Mouse (Mus musculus) cortical plate, adult 2 months (tissue): Measurements from ENCODE around the gene Man2b2.

Source experiments
- CTCF ChIP-seq: fragments of 200-500 bp; IDR thresholded peaks from 2 replicates; pipeline ENCODE4 v1.5.1; 2011; ENCODE audit warnings: mild to moderate bottlenecking, control low read depth, low read length; ENCODE audit not compliant: insufficient read depth; ENCODE audit errors: extremely low read depth
- POLR2A ChIP-seq: fragments of 200-500 bp; IDR thresholded peaks from 2 replicates; pipeline ENCODE4 v1.6.1; 2011; ENCODE audit warnings: mild to moderate bottlenecking, low read length, control low read depth; ENCODE audit not compliant: insufficient read depth; ENCODE audit errors: extremely low read depth

DNA sequence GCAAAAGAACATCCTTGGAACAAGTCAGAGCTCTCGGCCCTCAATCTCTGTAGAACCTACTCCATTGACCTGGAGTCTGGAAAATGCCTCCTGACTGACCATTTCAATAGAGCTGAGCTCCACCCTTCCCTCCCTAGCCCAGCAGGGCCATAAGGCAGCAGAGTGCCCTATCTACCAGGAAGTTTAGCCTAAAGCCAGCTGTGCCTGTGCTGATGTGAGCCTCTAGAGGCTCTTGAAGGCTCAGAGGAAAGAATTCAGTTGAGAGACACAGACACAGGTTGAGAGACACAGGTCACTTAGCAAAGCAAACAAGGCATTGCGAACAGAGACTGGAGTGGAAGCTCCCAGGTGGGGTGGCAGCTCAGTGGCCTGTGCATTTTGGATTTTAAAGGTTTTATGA, 55.1 kb downstream of the Man2b2 start:
- TF ChIP-seq CTCF (no peak), POLR2A (no peak)
